Mouse (Mus musculus) testis, adult 2 months (tissue): Measurements from ENCODE around the gene Rtn2. TPM values are rescaled to one million over a fixed set of nuclear protein-coding genes. Genes with fewer than 3 reads are reported as not detected.

Experiments used
- H3K27ac ChIP-seq: fragments of 200-500 bp; 2 replicates; pipeline ENCODE4 v1.5.1; 2012; ENCODE audit warnings: low read depth, low read length; ENCODE audit not compliant: control insufficient read depth, insufficient read depth
- H3K27me3 ChIP-seq: fragments of 200-500 bp; 2 replicates; pipeline ENCODE4 v1.6.1; 2012; ENCODE audit warnings: mild to moderate bottlenecking, low read length, moderate library complexity; ENCODE audit not compliant: control insufficient read depth, insufficient read depth
- H3K36me3 ChIP-seq: fragments of 200-500 bp; 2 replicates; pipeline ENCODE4 v1.6.1; 2012; ENCODE audit warnings: mild to moderate bottlenecking, low read length; ENCODE audit not compliant: control insufficient read depth, insufficient read depth
- H3K4me1 ChIP-seq: fragments of 200-500 bp; 2 replicates; pipeline ENCODE4 v1.6.1; 2012; ENCODE audit warnings: low read length; ENCODE audit not compliant: control insufficient read depth, insufficient read depth
- H3K4me3 ChIP-seq: fragments of 200-500 bp; 2 replicates; pipeline ENCODE4 v1.5.1; 2012; ENCODE audit warnings: low read depth, mild to moderate bottlenecking, low read length, moderate library complexity, mixed read lengths; ENCODE audit not compliant: control insufficient read depth
- CTCF ChIP-seq: fragments of 200-500 bp; IDR thresholded peaks from 2 replicates; pipeline ENCODE4 v1.5.1; 2012; ENCODE audit warnings: low read depth, mild to moderate bottlenecking, inconsistent platforms, low read length, moderate library complexity; ENCODE audit not compliant: control insufficient read depth, insufficient read depth, insufficient replicate concordance
- POLR2A ChIP-seq: fragments of 200-500 bp; IDR thresholded peaks from 2 replicates; pipeline ENCODE4 v1.6.1; 2012; ENCODE audit warnings: low read depth, mild to moderate bottlenecking, inconsistent platforms, low read length, moderate library complexity; ENCODE audit not compliant: control insufficient read depth
- polyA plus RNA-seq: library from polyadenylated mRNA; depleted of rRNA; stranded (reverse); fragments of >200 nt; gene quantifications from 2 replicates; pipeline ENCODE4 v1.2.3, GENCODE M21; 2012

Gene Rtn2
- polyA plus RNA-seq, 1 experiment: 17.4 TPM

- Histone ChIP-seq H3K27ac (no peak overlapping the region), H3K4me1 (peaks cover 5% of the 10 kb centered on the region), H3K27me3 (no peaks in the 10 kb centered on the region), H3K4me3 (no peak overlapping the region), H3K36me3 (no peaks in the 10 kb centered on the region)
- TF ChIP-seq CTCF (no peak), POLR2A (no peak)
Measured at GRCm38 (mm10) chr7:19316451-19317161, 34.2 kb downstream of the Rtn2 start.

GRCm38 (mm10) chr7:19318201-19318600 is 35.8 kb downstream of the Rtn2 start:
- H3K36me3 ChIP-seq: no peaks in the 10 kb centered on the region
- H3K4me1 ChIP-seq: peaks cover 5% of the 10 kb centered on the region
- no peak overlapping the region for H3K4me3 ChIP-seq
- H3K27ac ChIP-seq: no peak overlapping the region
- no peak for TF ChIP-seq POLR2A
- TF ChIP-seq CTCF: no peak
- H3K27me3 ChIP-seq: no peaks in the 10 kb centered on the region

- Histone ChIP-seq H3K27ac (no peak overlapping the region), H3K36me3 (no peaks in the 10 kb centered on the region), H3K27me3 (no peaks in the 10 kb centered on the region), H3K4me1 (peaks cover 5% of the 10 kb centered on the region), H3K4me3 (no peak overlapping the region)
- no peak for TF ChIP-seq CTCF
- TF ChIP-seq POLR2A: no peak
Measured at GRCm38 (mm10) chr7:19318676-19319075, 36.3 kb downstream of the Rtn2 start.

GRCm38 (mm10) chr7:19319458-19319857 is 37.0 kb downstream of the Rtn2 start:
- H3K4me1 ChIP-seq: peaks cover 5% of the 10 kb centered on the region
- TF ChIP-seq POLR2A (no peak), CTCF (no peak)
- no peaks in the 10 kb centered on the region for H3K27me3 ChIP-seq
- peak overlapping the region; percentile 2 for H3K27ac ChIP-seq
- peak overlapping the region; percentile 86 for H3K4me3 ChIP-seq
- no peaks in the 10 kb centered on the region for H3K36me3 ChIP-seq

GRCm38 (mm10) chr7:19319906-19320305 is 37.5 kb downstream of the Rtn2 start:
- TF ChIP-seq POLR2A: peak; percentile 68; the same call in 1 of the 2 replicates
- no peak for TF ChIP-seq CTCF
- Histone ChIP-seq H3K27me3 (no peaks in the 10 kb centered on the region), H3K36me3 (no peaks in the 10 kb centered on the region), H3K27ac (peak overlapping the region; percentile 2), H3K4me3 (peak overlapping the region; percentile 86), H3K4me1 (peaks cover 5% of the 10 kb centered on the region)

- TF ChIP-seq POLR2A (no peak), CTCF (no peak)
- Histone ChIP-seq H3K36me3 (no peaks in the 10 kb centered on the region), H3K27ac (no peak overlapping the region), H3K4me3 (peak overlapping the region; percentile 86; the same call in 1 of the 2 replicates), H3K4me1 (peaks cover 5% of the 10 kb centered on the region), H3K27me3 (no peaks in the 10 kb centered on the region)
Measured at GRCm38 (mm10) chr7:19320637-19321036, 38.2 kb downstream of the Rtn2 start.

- no peak for TF ChIP-seq CTCF
- TF ChIP-seq POLR2A: no peak
- peaks cover 7% of the 10 kb centered on the region for H3K4me1 ChIP-seq
- H3K36me3 ChIP-seq: no peaks in the 10 kb centered on the region
- H3K4me3 ChIP-seq: no peak overlapping the region
- no peaks in the 10 kb centered on the region for H3K27me3 ChIP-seq
- no peak overlapping the region for H3K27ac ChIP-seq
Measured at GRCm38 (mm10) chr7:19321464-19321863, 39.0 kb downstream of the Rtn2 start.

- Histone ChIP-seq H3K4me3 (no peak overlapping the region), H3K4me1 (peaks cover 16% of the 10 kb centered on the region), H3K27ac (no peak overlapping the region), H3K27me3 (no peaks in the 10 kb centered on the region; the same call in 1 of the 2 replicates), H3K36me3 (no peaks in the 10 kb centered on the region)
- TF ChIP-seq POLR2A: no peak
- TF ChIP-seq CTCF: no peak
Measured at GRCm38 (mm10) chr7:19322489-19322888, 40.1 kb downstream of the Rtn2 start.
